Mouse (Mus musculus): Measurements from ENCODE around the gene Wdr5. TPM values are rescaled to one million over a fixed set of nuclear protein-coding genes. Genes with fewer than 3 reads are reported as not detected.

The Wdr5 gene
- total and polyA plus RNA-seq, 2 experiments = 16.7 to 18.3 TPM

GRCm38 (mm10) chr2:27561159-27561558 is 46.2 kb downstream of the Wdr5 start:
- Histone ChIP-seq H3K4me3 (ENCODE audit: insufficient read depth, low read depth, low read length) (no peak overlapping the region), H3K4me1 (ENCODE audit: control insufficient read depth, insufficient read depth, low read length) (peaks cover 28% of the 10 kb centered on the region), H3K79me2 (ENCODE audit: control insufficient read depth, insufficient read depth, low read length) (no peaks in the 10 kb centered on the region), H3K9ac (ENCODE audit: low read depth, low read length) (peak overlapping the region; percentile 67), H3K36me3 (ENCODE audit: control insufficient read depth, insufficient read depth, low read length) (no peaks in the 10 kb centered on the region), H3K27ac (replicated peaks; ENCODE audit: insufficient read depth, low read depth, low read length) (peak overlapping the region; percentile 99), H3K27me3 (ENCODE audit: control insufficient read depth, insufficient read depth, low read length) (no peaks in the 10 kb centered on the region)
- 18% methylated on average over 1 of the region's 1 CpGs for WGBS
- TF ChIP-seq CTCF (IDR thresholded peaks at IDR 0.05; ENCODE audit: low read depth, low read length) (no peak), POLR2A (IDR thresholded peaks at IDR 0.05; ENCODE audit: extremely low read depth, insufficient read depth, low read length) (no peak)
- DNase-seq (ENCODE audit: extremely low read depth, low read depth, low spot score) = peak; percentile 66

DNA sequence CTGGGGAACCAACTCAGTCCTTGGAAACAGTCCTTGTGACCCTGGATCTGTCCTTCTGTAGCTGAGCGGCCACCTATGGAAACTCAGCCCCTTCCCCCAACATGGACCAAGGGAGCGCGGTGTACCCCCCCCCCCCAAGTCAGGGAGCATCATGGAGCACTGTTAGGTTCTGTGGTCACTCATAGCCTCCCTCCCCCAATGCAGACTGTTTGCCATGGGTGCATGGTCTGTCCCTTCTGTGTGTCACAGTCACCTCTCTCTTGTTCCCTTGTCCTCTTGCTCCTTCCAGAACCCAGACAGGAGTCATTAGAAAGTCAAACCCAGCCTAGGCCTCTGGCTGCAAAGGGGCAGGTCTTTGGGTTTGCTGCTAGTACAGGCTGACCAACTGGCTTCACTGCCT is 46.9 kb downstream of the Wdr5 start:
- peak overlapping the region; percentile 99 for H3K27ac ChIP-seq (replicated peaks; ENCODE audit: insufficient read depth, low read depth, low read length)
- H3K27me3 ChIP-seq (ENCODE audit: control insufficient read depth, insufficient read depth, low read length) = no peaks in the 10 kb centered on the region
- no peak overlapping the region for H3K4me3 ChIP-seq (ENCODE audit: insufficient read depth, low read depth, low read length)
- H3K9ac ChIP-seq (ENCODE audit: low read depth, low read length) = peak overlapping the region; percentile 67; the same call in 1 of the 2 replicates
- TF ChIP-seq CTCF (IDR thresholded peaks at IDR 0.05; ENCODE audit: low read depth, low read length) (no peak), POLR2A (IDR thresholded peaks at IDR 0.05; ENCODE audit: extremely low read depth, insufficient read depth, low read length) (no peak)
- no peak for DNase-seq (ENCODE audit: extremely low read depth, low read depth, low spot score)
- WGBS = 97% methylated on average over 3 of the region's 3 CpGs
- H3K79me2 ChIP-seq (ENCODE audit: control insufficient read depth, insufficient read depth, low read length) = no peaks in the 10 kb centered on the region
- peaks cover 24% of the 10 kb centered on the region for H3K4me1 ChIP-seq (ENCODE audit: control insufficient read depth, insufficient read depth, low read length)
- no peaks in the 10 kb centered on the region for H3K36me3 ChIP-seq (ENCODE audit: control insufficient read depth, insufficient read depth, low read length)

DNA sequence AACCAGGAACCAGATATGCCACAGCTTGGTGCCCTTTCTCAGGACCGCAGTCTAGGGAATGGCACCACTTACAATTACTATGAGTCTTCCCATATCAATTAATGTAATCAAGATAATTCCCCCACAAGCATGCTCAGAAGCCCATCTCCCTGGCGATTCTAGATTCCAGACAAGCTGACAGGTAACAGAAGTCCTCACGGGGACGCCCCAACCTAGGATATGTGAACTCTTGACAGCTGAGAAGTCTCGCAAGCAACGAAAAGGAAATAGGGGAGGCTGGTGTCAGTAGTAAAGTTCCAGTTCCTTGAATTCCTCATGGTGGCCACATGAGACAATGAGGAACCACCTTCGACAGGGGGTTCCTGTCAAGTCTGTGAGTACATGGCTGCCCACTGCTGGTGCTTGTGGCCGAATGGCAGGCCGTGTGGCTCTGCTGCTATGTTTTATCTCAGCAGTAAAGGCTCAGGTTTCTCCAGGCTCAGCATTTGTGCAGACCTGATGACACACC is 48.7 kb downstream of the Wdr5 start:
- Histone ChIP-seq H3K9ac (ENCODE audit: low read depth, low read length) (no peak overlapping the region), H3K79me2 (ENCODE audit: control insufficient read depth, insufficient read depth, low read length) (no peaks in the 10 kb centered on the region), H3K4me1 (ENCODE audit: control insufficient read depth, insufficient read depth, low read length) (peaks cover 21% of the 10 kb centered on the region), H3K36me3 (ENCODE audit: control insufficient read depth, insufficient read depth, low read length) (no peaks in the 10 kb centered on the region), H3K4me3 (ENCODE audit: insufficient read depth, low read depth, low read length) (no peak overlapping the region), H3K27ac (replicated peaks; ENCODE audit: insufficient read depth, low read depth, low read length) (no peak overlapping the region), H3K27me3 (ENCODE audit: control insufficient read depth, insufficient read depth, low read length) (no peaks in the 10 kb centered on the region)
- 88% methylated on average over 9 of the region's 9 CpGs for WGBS
- no peak for TF ChIP-seq POLR2A (IDR thresholded peaks at IDR 0.05; ENCODE audit: extremely low read depth, insufficient read depth, low read length)
- no peak for TF ChIP-seq CTCF (IDR thresholded peaks at IDR 0.05; ENCODE audit: low read depth, low read length)
- no peak for DNase-seq (ENCODE audit: extremely low read depth, low read depth, low spot score)

DNA sequence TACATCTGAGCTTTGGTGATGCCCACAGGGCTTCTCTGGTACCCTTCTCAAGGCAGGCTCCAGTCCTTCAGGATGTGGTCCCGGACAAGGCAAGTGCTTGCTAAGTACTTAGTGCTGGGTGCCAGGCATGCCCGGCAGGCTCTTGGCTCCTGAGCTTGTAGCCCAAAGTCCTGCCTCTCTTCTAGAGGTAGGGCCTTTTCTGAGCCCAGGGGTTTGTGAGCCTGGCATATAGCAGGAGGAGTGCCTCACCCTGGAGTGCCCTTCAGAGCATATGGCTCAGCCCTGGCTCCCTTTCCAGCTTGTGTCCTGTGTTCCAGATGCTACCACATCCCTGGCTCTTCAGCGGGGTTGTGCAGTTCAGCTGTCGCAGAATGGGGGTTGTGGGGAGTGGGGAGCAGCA is 49.7 kb downstream of the Wdr5 start:
- Histone ChIP-seq H3K4me3 (ENCODE audit: insufficient read depth, low read depth, low read length) (no peak overlapping the region), H3K27me3 (ENCODE audit: control insufficient read depth, insufficient read depth, low read length) (no peaks in the 10 kb centered on the region), H3K9ac (ENCODE audit: low read depth, low read length) (no peak overlapping the region), H3K4me1 (ENCODE audit: control insufficient read depth, insufficient read depth, low read length) (peaks cover 18% of the 10 kb centered on the region), H3K36me3 (ENCODE audit: control insufficient read depth, insufficient read depth, low read length) (no peaks in the 10 kb centered on the region), H3K79me2 (ENCODE audit: control insufficient read depth, insufficient read depth, low read length) (no peaks in the 10 kb centered on the region), H3K27ac (replicated peaks; ENCODE audit: insufficient read depth, low read depth, low read length) (no peak overlapping the region)
- TF ChIP-seq POLR2A (IDR thresholded peaks at IDR 0.05; ENCODE audit: extremely low read depth, insufficient read depth, low read length) (no peak), CTCF (IDR thresholded peaks at IDR 0.05; ENCODE audit: low read depth, low read length) (no peak)
- 73% methylated on average over 4 of the region's 4 CpGs for WGBS
- DNase-seq (ENCODE audit: extremely low read depth, low read depth, low spot score) = no peak

GRCm38 (mm10) chr2:27565316-27566103 is 50.6 kb downstream of the Wdr5 start:
- no peak for DNase-seq (ENCODE audit: extremely low read depth, low read depth, low spot score)
- TF ChIP-seq POLR2A (IDR thresholded peaks at IDR 0.05; ENCODE audit: extremely low read depth, insufficient read depth, low read length) = no peak
- TF ChIP-seq CTCF (IDR thresholded peaks at IDR 0.05; ENCODE audit: low read depth, low read length) = no peak

DNA sequence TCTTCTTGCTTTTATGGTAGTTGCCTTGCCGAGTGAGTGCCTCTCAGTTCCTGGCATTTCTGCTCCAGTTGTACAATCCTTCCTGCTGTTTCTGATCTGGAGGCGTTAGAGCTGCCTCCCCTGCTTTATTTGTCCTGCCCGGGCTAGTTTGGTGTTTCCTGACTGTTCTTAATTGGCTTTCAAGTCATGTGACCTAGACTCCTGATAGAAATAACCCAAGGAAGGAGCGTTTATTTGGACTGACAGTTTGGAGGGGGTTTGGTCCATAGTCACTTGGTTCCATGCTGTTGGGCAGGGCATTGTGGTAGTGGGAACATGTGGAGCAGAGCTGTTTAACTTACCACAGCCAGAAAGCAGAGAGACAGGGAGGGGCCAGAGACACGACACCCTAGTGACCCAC is 55.9 kb downstream of the Wdr5 start:
- Histone ChIP-seq H3K27ac (replicated peaks; ENCODE audit: insufficient read depth, low read depth, low read length) (peak overlapping the region; percentile 45; the same call in 1 of the 2 replicates), H3K9ac (ENCODE audit: low read depth, low read length) (no peak overlapping the region), H3K27me3 (ENCODE audit: control insufficient read depth, insufficient read depth, low read length) (no peaks in the 10 kb centered on the region), H3K4me1 (ENCODE audit: control insufficient read depth, insufficient read depth, low read length) (peaks cover 24% of the 10 kb centered on the region), H3K79me2 (ENCODE audit: control insufficient read depth, insufficient read depth, low read length) (peaks cover 3% of the 10 kb centered on the region; the same call in 1 of the 2 replicates), H3K4me3 (ENCODE audit: insufficient read depth, low read depth, low read length) (no peak overlapping the region), H3K36me3 (ENCODE audit: control insufficient read depth, insufficient read depth, low read length) (no peaks in the 10 kb centered on the region)
- no peak for DNase-seq (ENCODE audit: extremely low read depth, low read depth, low spot score)
- TF ChIP-seq POLR2A (IDR thresholded peaks at IDR 0.05; ENCODE audit: extremely low read depth, insufficient read depth, low read length) (no peak), CTCF (IDR thresholded peaks at IDR 0.05; ENCODE audit: low read depth, low read length) (no peak)
- 75% methylated on average over 5 of the region's 5 CpGs for WGBS

More at GRCm38 (mm10) chr2:27565316-27566103, 50.6 kb downstream of the Wdr5 start:
- Histone ChIP-seq H3K27ac (replicated peaks; ENCODE audit: insufficient read depth, low read depth, low read length) (0 out of 2 replicates have a peak overlapping the region, but pooled peaks have one; percentile 3), H3K4me3 (ENCODE audit: insufficient read depth, low read depth, low read length) (no peak overlapping the region), H3K36me3 (ENCODE audit: control insufficient read depth, insufficient read depth, low read length) (no peaks in the 10 kb centered on the region), H3K9ac (ENCODE audit: low read depth, low read length) (no peak overlapping the region), H3K27me3 (ENCODE audit: control insufficient read depth, insufficient read depth, low read length) (no peaks in the 10 kb centered on the region), H3K79me2 (ENCODE audit: control insufficient read depth, insufficient read depth, low read length) (no peaks in the 10 kb centered on the region), H3K4me1 (ENCODE audit: control insufficient read depth, insufficient read depth, low read length) (peaks cover 11% of the 10 kb centered on the region)
- 84% methylated on average over 12 of the region's 12 CpGs for WGBS
